Mouse (Mus musculus) ES-E14 (cell line): ENCODE data around the gene Aspm.

Experiments
- CHD2 ChIP-seq: IDR thresholded peaks from 2 replicates; pipeline ENCODE4 v1.6.1; 2014; ENCODE audit warnings: mild to moderate bottlenecking, low read depth, low read length, inconsistent platforms
- ZC3H11A ChIP-seq: IDR thresholded peaks from 2 replicates; pipeline ENCODE4 v1.6.1; 2012; ENCODE audit warnings: low read depth, mild to moderate bottlenecking, inconsistent platforms, low read length, borderline replicate concordance
- ZNF384 ChIP-seq: IDR thresholded peaks from 2 replicates; pipeline ENCODE4 v1.6.1; 2012; ENCODE audit warnings: low read depth, low read length, inconsistent platforms

GRCm38 (mm10) chr1:139494630-139495029 is 40.1 kb downstream of the Aspm start:
- no peak for TF ChIP-seq CHD2
- no peak for TF ChIP-seq ZC3H11A
- no peak for TF ChIP-seq ZNF384
